Mouse (Mus musculus) liver, embryonic 16.5 days (tissue): ENCODE results near the gene Apoa5. TPM values are rescaled to one million over a fixed set of nuclear protein-coding genes. Genes with fewer than 3 reads are reported as not detected.

ENCODE experiments used
- ATAC-seq: fragments of 200-750 bp; cut with Nextera tagmentation; 2 replicates; pipeline ENCODE4 v1.8.0; 2017; ENCODE audit warnings: low read depth, mild to moderate bottlenecking, moderate number of reproducible peaks, moderate library complexity
- H3K27ac ChIP-seq: fragments of 300-500 bp; sonication (generic); 2 replicates; pipeline ENCODE4 v1.5.1; 2014; ENCODE audit warnings: mild to moderate bottlenecking, low read length
- H3K27me3 ChIP-seq: fragments of 300-500 bp; sonication (generic); 2 replicates; pipeline ENCODE4 v1.6.1; 2014; ENCODE audit warnings: low read depth, low read length, mixed read lengths; ENCODE audit not compliant: control insufficient read depth, insufficient read depth
- H3K36me3 ChIP-seq: fragments of 300-500 bp; sonication (generic); 2 replicates; pipeline ENCODE4 v1.6.1; 2014; ENCODE audit warnings: mild to moderate bottlenecking; ENCODE audit not compliant: control insufficient read depth, insufficient read depth
- H3K4me1 ChIP-seq: fragments of 300-500 bp; sonication (generic); 2 replicates; pipeline ENCODE4 v1.6.1; 2014; ENCODE audit warnings: low read depth, low read length, mixed read lengths; ENCODE audit not compliant: control insufficient read depth
- H3K4me2 ChIP-seq: fragments of 300-500 bp; sonication (generic); 2 replicates; pipeline ENCODE4 v1.6.1; 2014; ENCODE audit warnings: low read depth, low read length, mixed read lengths
- H3K4me3 ChIP-seq: fragments of 300-500 bp; sonication (generic); 2 replicates; pipeline ENCODE4 v1.5.1; 2014; ENCODE audit warnings: low read depth, mild to moderate bottlenecking, low read length
- H3K9ac ChIP-seq: fragments of 300-500 bp; sonication (generic); 2 replicates; pipeline ENCODE4 v1.6.1; 2014; ENCODE audit warnings: low read depth, low read length
- H3K9me3 ChIP-seq: fragments of 300-500 bp; sonication (generic); replicated peaks from 2 replicates; pipeline ENCODE4 v1.6.1; 2016; ENCODE audit warnings: low read length; ENCODE audit not compliant: control insufficient read depth
- WGBS: fragments of 180-500 bp; shearing (Covaris S2); extraction: QIAGEN DNeasy Blood & Tissue Kit; methylation state at CpG from one replicate; pipeline ENCODE4 v1.1.7; 2014; ENCODE audit not compliant: insufficient replicate concordance; 5-methylcytosine and 5-hydroxymethylcytosine counted together
- polyA plus RNA-seq: library from polyadenylated mRNA; unstranded; fragments of >200 nt; fragmentation: Nextera tagmentation; extraction: Ambion mirVana; gene quantifications from 2 replicates; pipeline ENCODE4 v1.2.1, GENCODE M21; 2015

Gene Apoa5
- polyA plus RNA-seq, 1 experiment from 2014 or later, result 1.1 TPM

- H3K36me3 ChIP-seq, result peaks cover 25% of the 10 kb centered on the region
- no peak overlapping the region for H3K9ac ChIP-seq
- H3K27me3 ChIP-seq, result no peaks in the 10 kb centered on the region
- no peak overlapping the region for H3K4me3 ChIP-seq
- H3K4me1 ChIP-seq, result peaks cover 18% of the 10 kb centered on the region
- no peak overlapping the region for H3K27ac ChIP-seq
- no peak overlapping the region for H3K4me2 ChIP-seq
- no peak for ATAC-seq
- WGBS, result 67% methylated on average over 9 of the region's 9 CpGs
- H3K9me3 ChIP-seq, result no peaks in the 10 kb centered on the region
Observed at GRCm38 (mm10) chr9:46274494-46274893, 6.1 kb downstream of the Apoa5 start.

GRCm38 (mm10) chr9:46282631-46283436 is 14.4 kb downstream of the Apoa5 start, which contains the start of gene Bud13:
Bud13 (plus strand) TSS chr9:46283008.
- Histone ChIP-seq H3K9me3 (no peaks in the 10 kb centered on the region), H3K9ac (peak within 1 kb of the TSS; percentile 93), H3K4me3 (peak within 1 kb of the TSS; percentile 97), H3K4me1 (peaks cover 10% of the 10 kb centered on the region), H3K36me3 (peaks cover 22% of the 10 kb centered on the region), H3K27ac (peak within 1 kb of the TSS; percentile 84), H3K4me2 (peak within 1 kb of the TSS; percentile 85), H3K27me3 (no peaks in the 10 kb centered on the region)
- peak; percentile 90 for ATAC-seq
- WGBS, result under 1% methylated on average over 53 of the region's 55 CpGs

DNA sequence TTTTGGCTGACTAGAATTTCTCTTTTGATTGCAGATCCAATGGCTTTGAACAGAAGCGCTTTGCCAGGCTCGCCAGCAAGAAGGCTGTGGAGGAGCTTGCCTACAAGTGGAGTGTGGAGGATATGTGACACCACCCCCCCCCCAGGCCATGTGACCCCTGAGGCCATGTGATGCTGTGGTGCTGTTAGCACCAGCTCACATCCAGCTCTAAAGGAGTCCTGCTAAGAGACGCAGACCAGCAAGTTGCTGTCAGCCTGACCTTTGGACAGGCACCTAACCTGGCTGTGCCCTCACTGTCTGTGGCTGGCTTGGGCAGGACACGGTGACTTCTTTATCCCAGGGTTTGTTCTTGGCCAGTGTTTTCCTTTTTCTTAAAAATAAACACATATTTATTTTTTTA is 29.9 kb downstream of the Apoa5 start:
- Histone ChIP-seq H3K4me3 (no peak overlapping the region), H3K27ac (no peak overlapping the region), H3K4me2 (no peak overlapping the region), H3K27me3 (no peaks in the 10 kb centered on the region), H3K4me1 (no peaks in the 10 kb centered on the region), H3K9ac (no peak overlapping the region), H3K9me3 (no peaks in the 10 kb centered on the region), H3K36me3 (peaks cover 5% of the 10 kb centered on the region)
- no peak for ATAC-seq
- WGBS, result 77% methylated on average over 4 of the region's 4 CpGs

GRCm38 (mm10) chr9:46302142-46302541 is 33.7 kb downstream of the Apoa5 start:
- Histone ChIP-seq H3K36me3 (peaks cover 5% of the 10 kb centered on the region), H3K9me3 (no peaks in the 10 kb centered on the region), H3K9ac (no peak overlapping the region), H3K4me3 (no peak overlapping the region), H3K27ac (no peak overlapping the region), H3K4me2 (no peak overlapping the region), H3K27me3 (no peaks in the 10 kb centered on the region), H3K4me1 (no peaks in the 10 kb centered on the region)
- no peak for ATAC-seq
- 10% methylated on average over 2 of the region's 2 CpGs for WGBS

GRCm38 (mm10) chr9:46309121-46309520 is 40.7 kb downstream of the Apoa5 start:
- H3K27me3 ChIP-seq, result no peaks in the 10 kb centered on the region
- H3K36me3 ChIP-seq, result no peaks in the 10 kb centered on the region
- no peak overlapping the region for H3K4me2 ChIP-seq
- no peak overlapping the region for H3K27ac ChIP-seq
- H3K9me3 ChIP-seq, result no peaks in the 10 kb centered on the region
- no peak for ATAC-seq
- H3K4me3 ChIP-seq, result no peak overlapping the region
- WGBS, result 16% methylated on average over 7 of the region's 7 CpGs
- H3K9ac ChIP-seq, result no peak overlapping the region
- no peaks in the 10 kb centered on the region for H3K4me1 ChIP-seq

DNA sequence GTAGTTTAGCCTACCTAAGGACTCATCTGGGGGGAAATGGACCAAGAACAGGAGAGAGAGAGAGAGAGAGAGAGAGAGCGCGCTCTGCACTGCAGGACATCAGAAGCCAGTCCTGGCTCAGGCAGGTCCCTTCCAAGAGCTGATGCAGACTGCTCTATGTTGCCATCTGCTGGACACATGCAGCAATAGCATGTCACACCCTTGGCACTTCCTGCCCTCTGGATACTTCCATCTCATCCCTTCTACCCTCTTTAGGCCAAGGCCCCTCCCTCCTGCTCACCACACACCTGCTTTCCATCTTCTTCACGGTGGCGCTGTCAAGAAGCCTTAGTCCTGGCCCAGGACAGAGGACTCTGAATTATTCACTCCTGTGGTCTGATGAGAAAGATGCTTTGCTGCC is 46.1 kb downstream of the Apoa5 start:
- Histone ChIP-seq H3K27me3 (no peaks in the 10 kb centered on the region), H3K27ac (no peak overlapping the region), H3K4me3 (no peak overlapping the region), H3K4me2 (no peak overlapping the region), H3K4me1 (no peaks in the 10 kb centered on the region), H3K9me3 (no peaks in the 10 kb centered on the region), H3K36me3 (no peaks in the 10 kb centered on the region), H3K9ac (no peak overlapping the region)
- 7% methylated on average over 4 of the region's 4 CpGs for WGBS
- 0 out of 2 replicates have a peak, but pooled peaks have one; percentile 16 for ATAC-seq

DNA sequence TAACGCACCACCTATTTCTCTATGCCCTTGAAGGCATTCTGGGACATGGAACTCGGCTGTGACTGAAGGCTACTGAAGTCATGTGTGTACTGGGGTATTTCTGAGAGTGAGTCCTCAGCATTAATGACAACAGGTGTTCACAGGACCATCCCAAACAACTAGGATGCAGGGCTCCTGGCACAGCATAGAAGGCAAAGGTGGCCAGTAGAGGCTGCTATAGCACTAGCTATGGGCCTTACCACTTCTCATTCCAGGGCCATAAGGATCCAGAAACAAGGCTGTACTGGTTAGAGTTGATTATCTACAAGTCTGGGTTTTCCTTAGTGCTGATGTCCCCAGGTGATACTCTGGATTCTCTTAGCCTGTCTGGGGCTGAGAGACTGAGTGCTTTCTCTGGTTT is 46.5 kb downstream of the Apoa5 start:
- H3K4me3 ChIP-seq, result no peak overlapping the region
- no peaks in the 10 kb centered on the region for H3K4me1 ChIP-seq
- no peaks in the 10 kb centered on the region for H3K9me3 ChIP-seq
- H3K9ac ChIP-seq, result no peak overlapping the region
- 33% methylated on average over 2 of the region's 2 CpGs for WGBS
- no peak overlapping the region for H3K27ac ChIP-seq
- H3K36me3 ChIP-seq, result no peaks in the 10 kb centered on the region
- no peak for ATAC-seq
- no peaks in the 10 kb centered on the region for H3K27me3 ChIP-seq
- H3K4me2 ChIP-seq, result no peak overlapping the region

DNA sequence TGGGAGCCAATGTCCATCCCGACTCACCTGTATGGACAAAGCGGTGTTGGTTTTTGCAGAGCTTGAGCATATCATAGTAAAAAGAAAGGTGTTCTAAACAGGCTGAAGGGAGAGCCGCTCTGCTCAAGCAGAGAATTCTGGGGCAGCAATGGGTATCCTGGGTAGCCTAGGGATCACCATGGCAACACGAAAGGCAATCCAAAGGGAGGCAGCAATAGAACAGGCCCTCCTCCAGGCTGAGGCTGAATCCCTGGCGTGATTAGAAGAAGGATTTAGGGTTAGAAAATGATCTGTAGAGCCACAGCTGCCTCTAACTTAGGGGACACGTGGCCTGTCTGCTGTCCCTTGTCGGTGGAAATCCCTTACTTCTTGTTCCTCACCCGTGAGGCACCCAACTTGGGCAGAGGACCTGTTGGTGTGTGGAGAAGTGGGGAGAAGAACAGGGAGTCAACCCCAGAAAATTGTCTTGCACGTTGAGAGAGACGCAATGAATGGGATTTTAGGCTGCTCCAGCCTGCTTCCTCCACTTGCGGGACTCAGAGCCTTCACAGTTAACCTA is 47.5 kb downstream of the Apoa5 start:
- no peak for ATAC-seq
- no peaks in the 10 kb centered on the region for H3K27me3 ChIP-seq
- H3K4me3 ChIP-seq, result no peak overlapping the region
- H3K27ac ChIP-seq, result no peak overlapping the region
- 53% methylated on average over 11 of the region's 11 CpGs for WGBS
- no peak overlapping the region for H3K9ac ChIP-seq
- no peaks in the 10 kb centered on the region for H3K4me1 ChIP-seq
- no peak overlapping the region for H3K4me2 ChIP-seq
- no peaks in the 10 kb centered on the region for H3K36me3 ChIP-seq
- no peaks in the 10 kb centered on the region for H3K9me3 ChIP-seq

DNA sequence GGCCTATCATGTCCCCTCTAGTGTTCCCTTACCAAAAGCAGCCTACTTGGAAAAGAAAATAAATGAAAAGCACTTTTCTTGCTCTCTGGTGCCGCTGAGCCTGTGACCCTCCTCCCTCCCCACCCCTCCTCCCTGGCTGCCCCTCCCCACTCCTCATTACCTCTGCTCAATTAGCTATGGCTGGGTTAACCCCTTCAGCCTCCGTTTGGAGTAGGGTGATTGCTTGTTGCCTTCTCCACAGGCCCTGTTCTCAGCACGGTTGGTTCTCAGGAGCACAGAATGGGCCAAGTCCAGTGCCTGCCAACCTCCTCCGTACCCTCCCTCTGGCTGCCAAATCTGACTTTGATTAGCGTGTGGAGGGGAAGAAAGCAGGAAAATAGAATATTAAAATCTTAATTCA is 48.0 kb downstream of the Apoa5 start:
- WGBS, result 45% methylated on average over 5 of the region's 5 CpGs
- no peak overlapping the region for H3K4me2 ChIP-seq
- H3K9me3 ChIP-seq, result no peaks in the 10 kb centered on the region

More for the DNA sequence above, 48.0 kb downstream of the Apoa5 start:
- no peaks in the 10 kb centered on the region for H3K27me3 ChIP-seq
- no peak overlapping the region for H3K27ac ChIP-seq
- no peaks in the 10 kb centered on the region for H3K36me3 ChIP-seq
- no peak overlapping the region for H3K9ac ChIP-seq
- ATAC-seq, result no peak
- H3K4me1 ChIP-seq, result no peaks in the 10 kb centered on the region
- no peak overlapping the region for H3K4me3 ChIP-seq
